In the genomic region with DNA sequence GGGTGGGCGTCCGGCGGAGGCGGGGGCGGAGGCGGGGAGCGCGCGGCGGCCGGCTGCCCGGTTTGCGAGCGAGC, we compare ENCODE assay signal across 8 mouse cellular contexts. TPM values are rescaled to one million over a fixed set of nuclear protein-coding genes. Genes with fewer than 3 reads are reported as not detected.
DNase-seq lines count a peak whose midpoint lies in the region; ATAC-seq and TF ChIP-seq lines count a peak whose summit lies in the region.

A gene (plus strand): TSS at position 41 of the 74 bp plus-strand sequence.

- H3K36me3 ChIP-seq in heart, embryonic 14.5 days (ENCODE audit: control insufficient read depth, insufficient read depth, low read length), result no peaks in the 10 kb centered on the region
- H3K36me3 ChIP-seq in neural tube, embryonic 13.5 days, result no peaks in the 10 kb centered on the region

- ATAC-seq in heart, embryonic 14.5 days (ENCODE audit: insufficient number of reproducible peaks, insufficient read depth, low FRiP score, low read depth), result no peak
- no peak for ATAC-seq in neural tube, embryonic 13.5 days (ENCODE audit: low read depth)
- ATAC-seq in erythroid progenitor cell, adult 5-6 weeks (replicated peaks; ENCODE audit: low FRiP score, poor library complexity, severe bottlenecking), result no peak

- peaks cover 3% of the 10 kb centered on the region; the same call in 1 of the 2 replicates for H3K4me1 ChIP-seq in cortical plate, adult 2 months (ENCODE audit: control insufficient read depth, insufficient read depth, low read length)
- H3K4me1 ChIP-seq in heart, embryonic 14.5 days (ENCODE audit: control insufficient read depth in 2 of 2, insufficient read depth in 2 of 2, low read length in 2 of 2), result peaks cover 6 to 25% of the 10 kb centered on the region in 2 experiments; a peak in 3 of 4 replicates
- peaks cover 41% of the 10 kb centered on the region for H3K4me1 ChIP-seq in neural tube, embryonic 13.5 days (replicated peaks)

- no peak for TF ChIP-seq POLR2A in cortical plate, adult 2 months (IDR thresholded peaks at IDR 0.05; ENCODE audit: extremely low read depth, insufficient read depth, low read length)

- H3K4me3 ChIP-seq in layer of hippocampus, adult 2 months, result peak within 1 kb of the TSS; percentile 89
- peak within 1 kb of the TSS; percentile 97 for H3K4me3 ChIP-seq in cortical plate, adult 2 months (ENCODE audit: insufficient read depth, low read length)
- peak within 1 kb of the TSS; percentile 94 for H3K4me3 ChIP-seq in heart, embryonic 14.5 days (ENCODE audit: control insufficient read depth in 1 of 2, insufficient read depth in 1 of 2, low read depth in 1 of 2, low read length in 2 of 2)
- peak within 1 kb of the TSS; percentile 91 for H3K4me3 ChIP-seq in neural tube, embryonic 13.5 days

- DNase-seq in layer of hippocampus, adult 2 months (ENCODE audit: low spot score in 2 of 2), result no peak
- DNase-seq in layer of hippocampus, adult 11-12 months (ENCODE audit: low spot score), result no peak
- DNase-seq in left cerebral cortex, postnatal 25 days (ENCODE audit: low spot score in 2 of 2), result no peak
- DNase-seq in thymus, adult 18-20 months, result no peak

- 0% methylated on average over 5 of the region's 14 CpGs for WGBS in heart, embryonic 14.5 days
- 1% methylated on average over 14 of the region's 14 CpGs for WGBS in neural tube, embryonic 13.5 days

- intact Hi-C loops in left cerebral cortex, postnatal 25 days (cut with DNase I), result loop anchor here (2.0 to 5.0 kb wide), 4 partner anchors 65 to 215 kb away; no protein-coding TSS in a partner anchor

- H3K27me3 ChIP-seq in heart, embryonic 14.5 days (ENCODE audit: control insufficient read depth, insufficient read depth, low read length), result no peaks in the 10 kb centered on the region
- H3K27me3 ChIP-seq in neural tube, embryonic 13.5 days, result no peaks in the 10 kb centered on the region

- peak within 1 kb of the TSS; percentile 98 for H3K27ac ChIP-seq in layer of hippocampus, adult 2 months
- H3K27ac ChIP-seq in cortical plate, adult 2 months (ENCODE audit: insufficient read depth, low read length), result peak within 1 kb of the TSS; percentile 98
- H3K27ac ChIP-seq in heart, embryonic 14.5 days (replicated peaks in 1 of 2; ENCODE audit: control insufficient read depth in 1 of 2, insufficient read depth in 1 of 2, low read depth in 2 of 2, low read length in 2 of 2), result peak within 1 kb of the TSS; percentile 91 to 97
- H3K27ac ChIP-seq in neural tube, embryonic 13.5 days (replicated peaks), result peak within 1 kb of the TSS; percentile 100

- peak within 1 kb of the TSS; percentile 99 for H3K9ac ChIP-seq in heart, embryonic 14.5 days (ENCODE audit: low read length)
- peak within 1 kb of the TSS; percentile 100 for H3K9ac ChIP-seq in neural tube, embryonic 13.5 days

- H3K9me3 ChIP-seq in heart, embryonic 14.5 days (ENCODE audit: control insufficient read depth, low read length), result no peaks in the 10 kb centered on the region
- no peaks in the 10 kb centered on the region for H3K9me3 ChIP-seq in neural tube, embryonic 13.5 days

- TF ChIP-seq CTCF in layer of hippocampus, adult 2 months (conservative IDR thresholded peaks at IDR 0.05), result no peak
- TF ChIP-seq CTCF in cortical plate, adult 2 months (IDR thresholded peaks at IDR 0.05; ENCODE audit: extremely low read depth, insufficient read depth, low read length), result no peak

- H3K4me2 ChIP-seq in heart, embryonic 14.5 days (ENCODE audit: low read length), result peak within 1 kb of the TSS; percentile 58
- H3K4me2 ChIP-seq in neural tube, embryonic 13.5 days, result peak within 1 kb of the TSS; percentile 83

RNA-seq across cellular contexts. Expression of the gene that starts here (rescaled TPM):
- 100 to 1,000 TPM; 204 to 207 TPM for total RNA-seq in layer of hippocampus, adult 2 months (2021)
- polyA plus RNA-seq in cortical plate, adult 2 months (2012; rRNA removed), result 59.1 and 63.5 TPM in 2 replicates
- polyA plus RNA-seq in heart, embryonic 14.5 days (2014; fragmentation: Nextera tagmentation; extraction: Ambion mirVana), result 9.2 and 10.1 TPM in 2 replicates
- total RNA-seq in left cerebral cortex, postnatal 25 days (2021), result 100 to 1,000 TPM; 165 to 178 TPM
- 83.3 and 88.9 TPM in 2 replicates for polyA plus RNA-seq in neural tube, embryonic 13.5 days (2015; fragmentation: Nextera tagmentation; extraction: Ambion mirVana)
- 7.1 and 8.6 TPM in 2 replicates for total RNA-seq in erythroid progenitor cell, adult 5-6 weeks (2015; ENCODE audit: low replicate concordance)
- total RNA-seq in erythroid progenitor cell, adult 5-6 weeks (2017; ENCODE audit: low replicate concordance), result 2.0 and 7.8 TPM in 2 replicates

Comparison
In these comparisons a context has a peak if more than half of its experiments do, and no peak if none do; other contexts are left out.
1. RNA of the gene that starts here (total RNA-seq): 204 to 207 TPM in layer of hippocampus, adult 2 months and 165 to 178 TPM in left cerebral cortex, postnatal 25 days; 2.0 to 8.6 TPM in erythroid progenitor cell, adult 5-6 weeks; every median in the first group is over 10 times any median in the second.
2. Peak in every context shown above with its lines, with median percentiles within 50 percentile points of each other: H3K27ac ChIP-seq and H3K4me3 ChIP-seq.